Mouse (Mus musculus) lung, embryonic 16.5 days (tissue): Measurements from ENCODE around the gene Hist1h2ag. TPM values are rescaled to one million over a fixed set of nuclear protein-coding genes. Genes with fewer than 3 reads are reported as not detected.
"Not testable (repeated sequence)": the region's sequence is repeated elsewhere in the genome, so short reads cannot be mapped to it uniquely, and the experiment has no call there.

ENCODE experiments used
- ATAC-seq: fragments of 200-750 bp; cut with Nextera tagmentation; 2 replicates; pipeline ENCODE4 v1.8.0; 2017; ENCODE audit warnings: low read depth, mild to moderate bottlenecking, moderate library complexity
- H3K27ac ChIP-seq: fragments of 300-500 bp; sonication (generic); 2 replicates; pipeline ENCODE4 v1.5.1; 2014; ENCODE audit warnings: mild to moderate bottlenecking, control low read depth, low read length
- H3K27me3 ChIP-seq: fragments of 300-500 bp; sonication (generic); 2 replicates; pipeline ENCODE4 v1.6.1; 2014; ENCODE audit warnings: low read depth, low read length, mixed read lengths; ENCODE audit not compliant: control insufficient read depth, insufficient read depth
- H3K36me3 ChIP-seq: fragments of 300-500 bp; sonication (generic); 2 replicates; pipeline ENCODE4 v1.6.1; 2014; ENCODE audit warnings: low read length; ENCODE audit not compliant: control insufficient read depth, insufficient read depth
- H3K4me1 ChIP-seq: fragments of 300-500 bp; sonication (generic); replicated peaks from 2 replicates; pipeline ENCODE4 v1.6.1; 2014; ENCODE audit warnings: low read length, mixed read lengths; ENCODE audit not compliant: control insufficient read depth, insufficient read depth
- H3K4me2 ChIP-seq: fragments of 300-500 bp; sonication (generic); 2 replicates; pipeline ENCODE4 v1.6.1; 2014; ENCODE audit warnings: low read depth, low read length, control low read depth
- H3K4me3 ChIP-seq: fragments of 300-500 bp; sonication (generic); 2 replicates; pipeline ENCODE4 v1.5.1; 2014; ENCODE audit warnings: mild to moderate bottlenecking, low read length, control low read depth
- H3K9ac ChIP-seq: fragments of 300-500 bp; sonication (generic); 2 replicates; pipeline ENCODE4 v1.6.1; 2014; ENCODE audit warnings: low read length, control low read depth
- H3K9me3 ChIP-seq: fragments of 300-500 bp; sonication (generic); 2 replicates; pipeline ENCODE4 v1.6.1; 2016; ENCODE audit warnings: low read length; ENCODE audit not compliant: control insufficient read depth
- WGBS: fragments of 180-500 bp; shearing (Covaris S2); extraction: QIAGEN DNeasy Blood & Tissue Kit; methylation state at CpG from one replicate; pipeline ENCODE4 v1.1.7; 2014; 5-methylcytosine and 5-hydroxymethylcytosine counted together
- polyA plus RNA-seq: library from polyadenylated mRNA; unstranded; fragments of >200 nt; fragmentation: Nextera tagmentation; extraction: Ambion mirVana; gene quantifications from 2 replicates; pipeline ENCODE4 v1.2.1, GENCODE M21; 2015

The Hist1h2ag gene
- polyA plus RNA-seq = 36.8 and 53.7 TPM in 2 replicates

DNA sequence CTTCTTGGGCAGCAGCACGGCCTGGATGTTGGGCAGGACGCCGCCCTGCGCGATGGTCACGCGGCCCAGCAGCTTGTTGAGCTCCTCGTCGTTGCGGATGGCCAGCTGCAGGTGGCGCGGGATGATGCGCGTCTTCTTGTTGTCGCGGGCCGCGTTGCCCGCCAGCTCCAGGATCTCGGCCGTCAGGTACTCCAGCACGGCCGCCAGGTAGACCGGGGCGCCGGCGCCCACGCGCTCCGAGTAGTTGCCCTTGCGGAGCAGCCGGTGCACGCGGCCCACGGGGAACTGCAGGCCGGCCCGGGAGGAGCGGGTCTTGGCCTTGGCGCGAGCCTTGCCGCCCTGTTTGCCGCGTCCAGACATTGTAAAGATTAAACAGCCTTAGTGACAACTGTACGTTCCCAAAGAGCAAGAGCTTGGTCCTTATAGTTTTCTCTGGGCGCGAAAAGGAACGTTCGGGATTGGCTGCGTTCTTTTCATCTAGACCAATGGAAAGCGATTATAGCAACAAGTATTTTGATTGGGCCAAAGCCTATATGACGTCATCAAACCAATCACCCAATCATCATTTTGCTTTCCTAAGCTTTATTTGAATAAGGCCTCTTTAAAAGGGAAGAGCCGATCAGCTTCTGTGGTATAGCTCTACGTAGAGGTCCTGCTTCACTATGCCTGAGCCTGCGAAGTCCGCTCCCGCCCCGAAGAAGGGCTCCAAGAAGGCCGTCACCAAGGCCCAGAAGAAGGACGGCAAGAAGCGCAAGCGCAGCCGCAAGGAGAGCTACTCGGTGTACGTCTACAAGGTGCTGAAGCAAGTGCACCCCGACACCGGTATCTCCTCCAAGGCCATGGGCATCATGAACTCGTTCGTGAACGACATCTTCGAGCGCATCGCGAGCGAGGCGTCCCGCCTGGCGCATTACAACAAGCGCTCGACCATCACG, at the start of gene Hist1h2ag, which contains the start of gene Hist1h2bj:
Gene Hist1h2ag, minus strand, starts transcription at position 377 of the 935 bp plus-strand sequence.
Gene Hist1h2bj, plus strand, starts transcription at position 647 of the 935 bp plus-strand sequence.
- not testable (repeated sequence) for H3K27me3 ChIP-seq, H3K9me3 ChIP-seq, H3K36me3 ChIP-seq
- H3K27ac ChIP-seq = peak within 1 kb of the TSS; percentile 96
- peak within 1 kb of the TSS; percentile 86 for H3K4me2 ChIP-seq
- peaks cover 19% of the 10 kb centered on the region for H3K4me1 ChIP-seq
- 0% methylated on average over 35 of the region's 80 CpGs for WGBS
- H3K4me3 ChIP-seq = peak within 1 kb of the TSS; percentile 47
- ATAC-seq = peak; percentile 91
- H3K9ac ChIP-seq = peak within 1 kb of the TSS; percentile 68

DNA sequence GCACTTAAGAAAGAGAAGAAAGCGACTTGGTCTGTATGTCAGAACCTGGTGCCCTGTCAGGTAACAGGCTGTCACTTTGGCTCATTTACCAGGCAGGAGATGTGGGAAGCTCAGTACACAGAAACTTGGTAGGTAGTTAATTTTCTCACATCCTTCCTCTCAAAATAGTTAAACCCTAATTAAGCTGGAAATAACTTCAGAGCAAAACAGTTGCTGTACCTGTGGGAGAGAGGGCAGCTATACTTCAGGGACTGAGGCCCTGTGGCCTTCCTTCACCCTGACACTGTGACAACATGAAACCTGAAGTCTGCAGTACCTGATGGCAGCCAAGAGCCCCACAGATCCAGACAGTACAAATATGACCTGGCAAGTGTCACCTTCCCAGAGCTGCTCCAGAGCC, 41.4 kb upstream of the Hist1h2ag start, which contains the start of gene Vmn1r188:
Gene Vmn1r188, plus strand, starts transcription at position 301 of the 400 bp plus-strand sequence.
- not testable (repeated sequence) for H3K4me2 ChIP-seq, ATAC-seq, H3K27ac ChIP-seq, H3K9me3 ChIP-seq, H3K27me3 ChIP-seq, H3K4me1 ChIP-seq, H3K36me3 ChIP-seq, H3K4me3 ChIP-seq, H3K9ac ChIP-seq
- WGBS = 65% methylated on average over 1 of the region's 1 CpGs

DNA sequence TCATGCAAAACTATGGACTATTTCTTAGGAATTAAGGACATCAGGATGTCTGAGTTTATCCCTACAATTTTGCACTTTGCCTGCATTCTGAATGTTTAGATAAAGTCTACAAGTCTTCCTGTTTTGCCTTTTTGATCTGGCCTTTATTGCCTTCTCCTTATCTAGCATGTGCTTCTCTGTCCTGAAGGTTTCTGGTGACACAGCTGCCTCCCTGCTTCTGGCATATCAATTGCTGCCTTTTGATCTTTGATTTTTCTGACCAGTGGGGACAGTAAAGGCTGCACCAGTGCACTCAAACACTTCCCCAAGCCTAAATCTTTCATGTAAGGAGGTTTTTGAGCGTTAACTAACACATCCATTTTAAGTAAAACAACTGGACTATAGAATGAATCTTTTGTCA, 20.7 kb upstream of the Hist1h2ag start:
- Histone ChIP-seq H3K27me3 (no peaks in the 10 kb centered on the region), H3K27ac (no peak overlapping the region), H3K4me1 (no peaks in the 10 kb centered on the region), H3K9ac (no peak overlapping the region), H3K36me3 (no peaks in the 10 kb centered on the region), H3K4me2 (no peak overlapping the region), H3K4me3 (no peak overlapping the region), H3K9me3 (no peaks in the 10 kb centered on the region)
- WGBS = 30% methylated on average over 1 of the region's 1 CpGs
- ATAC-seq = no peak

DNA sequence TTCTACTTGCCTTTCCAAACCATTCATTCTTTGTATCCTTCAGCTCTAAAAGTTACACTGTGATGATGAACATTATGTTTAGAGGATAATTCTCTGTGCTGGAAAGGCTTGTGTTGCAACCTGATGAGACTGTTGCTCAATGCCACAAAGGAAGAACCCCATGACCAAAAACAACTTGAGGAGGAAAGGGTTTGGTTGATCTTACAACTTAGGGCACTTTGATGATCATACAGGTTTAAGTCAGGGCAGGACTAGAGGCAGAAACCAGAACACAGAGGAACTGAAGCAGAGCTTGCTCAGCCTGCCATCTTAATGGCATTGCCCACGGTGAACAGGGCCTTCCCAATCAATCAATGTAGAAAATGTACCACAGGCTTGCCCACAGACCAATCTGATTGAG, 18.7 kb upstream of the Hist1h2ag start:
- no peaks in the 10 kb centered on the region for H3K36me3 ChIP-seq
- H3K27me3 ChIP-seq = no peaks in the 10 kb centered on the region
- WGBS = 71% methylated on average over 1 of the region's 1 CpGs
- no peak overlapping the region for H3K4me2 ChIP-seq
- H3K9ac ChIP-seq = no peak overlapping the region
- no peak for ATAC-seq
- H3K27ac ChIP-seq = no peak overlapping the region
- no peaks in the 10 kb centered on the region for H3K4me1 ChIP-seq
- H3K4me3 ChIP-seq = no peak overlapping the region
- no peaks in the 10 kb centered on the region for H3K9me3 ChIP-seq

DNA sequence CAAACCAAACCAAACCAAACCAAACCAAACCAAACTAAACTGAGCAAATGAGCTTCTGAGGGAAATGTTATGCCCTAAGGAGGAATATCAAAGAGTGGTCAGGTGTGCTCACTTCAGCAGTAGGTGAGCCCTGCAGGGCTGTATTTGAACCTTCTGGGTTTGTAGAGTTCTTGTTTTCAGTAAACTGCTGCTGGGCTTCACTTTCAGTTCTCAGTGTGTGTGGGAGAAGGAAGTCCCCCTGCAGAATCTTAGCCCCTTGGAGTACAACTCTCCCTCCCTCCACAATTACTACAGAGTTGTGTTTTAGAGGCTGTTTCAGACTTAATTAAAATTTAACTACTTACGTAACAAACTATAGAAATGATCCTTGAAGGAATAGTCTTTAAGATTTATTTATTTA, 11.0 kb upstream of the Hist1h2ag start:
- H3K9me3 ChIP-seq = no peaks in the 10 kb centered on the region
- no peak overlapping the region for H3K4me3 ChIP-seq
- no peak overlapping the region for H3K27ac ChIP-seq
- H3K4me1 ChIP-seq = peaks cover 3% of the 10 kb centered on the region; the same call in 1 of the 2 replicates
- H3K4me2 ChIP-seq = no peak overlapping the region
- H3K36me3 ChIP-seq = no peaks in the 10 kb centered on the region
- H3K9ac ChIP-seq = no peak overlapping the region
- WGBS = 98% methylated on average over 1 of the region's 1 CpGs
- no peaks in the 10 kb centered on the region for H3K27me3 ChIP-seq
- no peak for ATAC-seq

DNA sequence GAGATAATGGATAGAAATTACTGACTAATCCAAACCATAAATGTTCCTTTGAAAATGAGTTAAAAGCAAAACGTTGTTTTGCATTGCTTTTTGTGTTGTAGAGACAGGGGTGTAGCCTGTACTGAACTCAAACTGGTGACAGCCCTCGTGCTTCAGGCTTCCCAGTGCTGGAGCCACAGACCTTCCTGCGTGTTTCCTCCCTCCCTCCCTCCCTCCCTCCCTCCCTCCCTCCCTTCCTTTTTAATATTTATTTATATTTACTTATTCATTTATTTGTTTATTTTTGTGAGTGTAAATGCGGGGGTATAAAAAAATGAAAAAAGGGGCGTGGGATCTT, 8.7 kb upstream of the Hist1h2ag start:
- Histone ChIP-seq H3K4me3 (peak overlapping the region; percentile 65), H3K9me3 (no peaks in the 10 kb centered on the region), H3K27me3 (no peaks in the 10 kb centered on the region), H3K27ac (no peak overlapping the region; the same call in 1 of the 2 replicates), H3K36me3 (no peaks in the 10 kb centered on the region), H3K9ac (peak overlapping the region; percentile 73; the same call in 1 of the 2 replicates), H3K4me1 (peaks cover 3% of the 10 kb centered on the region; the same call in 1 of the 2 replicates), H3K4me2 (peak overlapping the region; percentile 76)
- no peak for ATAC-seq
- WGBS = 7% methylated on average over 5 of the region's 5 CpGs

DNA sequence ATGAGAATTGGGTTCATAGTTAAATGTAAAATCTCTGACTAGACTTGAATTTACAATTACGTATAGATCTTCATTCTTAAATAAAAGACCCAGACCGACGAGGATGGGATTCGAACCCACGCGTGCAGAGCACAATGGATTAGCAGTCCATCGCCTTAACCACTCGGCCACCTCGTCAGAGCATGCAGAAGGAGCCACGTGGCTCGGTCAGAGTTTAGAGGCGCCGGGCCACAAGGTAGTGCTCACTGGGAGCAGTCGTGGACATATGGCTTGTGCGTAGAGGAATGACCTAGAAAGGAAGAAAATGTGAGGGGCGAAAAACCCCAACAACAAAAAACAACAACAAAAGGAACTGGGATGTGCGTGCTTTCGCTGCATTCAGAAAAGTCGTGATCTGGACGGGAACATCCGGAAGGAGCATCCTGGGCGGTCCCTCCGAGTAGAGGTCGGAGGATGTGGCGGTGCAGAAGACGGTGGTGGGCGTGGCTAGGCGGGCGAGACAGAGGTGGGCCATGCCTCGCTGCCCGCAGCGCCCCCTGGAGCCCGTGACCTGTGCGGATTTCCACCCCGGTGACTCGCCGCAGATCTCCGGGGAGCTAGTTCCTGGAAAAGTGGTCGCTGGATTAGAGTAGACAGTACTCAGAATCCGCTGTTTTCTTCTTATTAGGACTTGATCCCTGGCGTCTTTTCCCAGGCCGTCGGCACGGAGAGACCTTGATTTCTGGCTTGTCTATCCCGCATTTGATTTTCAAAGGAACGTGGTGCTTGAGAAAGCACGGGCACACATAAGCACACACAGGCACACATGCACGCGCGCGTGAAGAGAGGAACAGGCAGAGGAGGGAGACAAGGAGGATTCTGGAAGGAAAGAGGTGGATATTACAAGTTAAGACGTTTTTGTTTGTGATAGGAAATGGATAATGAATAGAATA, 8.1 kb upstream of the Hist1h2ag start:
- peak overlapping the region; percentile 73 for H3K9ac ChIP-seq
- no peaks in the 10 kb centered on the region for H3K9me3 ChIP-seq
- H3K4me1 ChIP-seq = peaks cover 3% of the 10 kb centered on the region; the same call in 1 of the 2 replicates
- ATAC-seq = peak; percentile 97
- WGBS = under 1% methylated on average over 52 of the region's 52 CpGs
- H3K4me2 ChIP-seq = peak overlapping the region; percentile 76
- H3K36me3 ChIP-seq = no peaks in the 10 kb centered on the region
- peak overlapping the region; percentile 65 for H3K4me3 ChIP-seq
- H3K27me3 ChIP-seq = no peaks in the 10 kb centered on the region
- H3K27ac ChIP-seq = peak overlapping the region; percentile 87

DNA sequence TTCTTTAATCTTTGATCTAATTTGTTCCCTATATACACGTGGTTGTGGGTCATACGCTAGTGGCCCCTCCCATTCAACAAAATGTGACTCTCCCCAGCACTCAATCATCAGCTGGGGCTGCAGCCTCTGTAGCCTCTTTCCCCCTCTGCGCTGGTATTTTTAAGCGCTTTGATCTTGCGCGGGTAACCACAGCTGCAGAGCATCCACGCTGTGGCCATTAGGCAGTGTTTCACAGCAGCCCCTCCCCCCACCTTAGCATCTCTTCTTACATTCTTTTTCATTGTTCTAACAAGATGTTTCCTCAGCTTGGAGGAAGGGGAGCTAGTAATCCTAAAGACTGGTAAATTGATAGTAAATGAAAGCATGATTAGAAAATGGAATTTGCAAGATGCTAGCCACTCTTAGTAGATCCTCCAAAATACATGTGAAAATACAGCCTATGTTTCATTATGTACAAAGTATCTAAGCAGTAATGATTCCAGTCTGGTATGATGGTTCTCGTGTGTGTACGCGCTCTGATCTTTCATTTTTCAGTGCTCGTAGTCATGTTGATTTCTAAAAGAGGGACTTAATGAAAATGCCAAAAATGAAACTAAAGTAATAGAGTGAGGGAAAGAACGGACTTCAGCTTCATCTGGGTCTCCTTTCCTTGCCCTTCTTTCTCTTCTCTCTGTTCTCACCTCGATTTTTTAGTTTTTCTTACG, 7.1 kb upstream of the Hist1h2ag start:
- peak overlapping the region; percentile 53 for H3K9ac ChIP-seq

More for the DNA sequence above, 7.1 kb upstream of the Hist1h2ag start:
- H3K9me3 ChIP-seq = no peaks in the 10 kb centered on the region
- peak overlapping the region; percentile 65 for H3K4me3 ChIP-seq
- peaks cover 3% of the 10 kb centered on the region; the same call in 1 of the 2 replicates for H3K4me1 ChIP-seq
- peak; percentile 36 for ATAC-seq
- H3K27ac ChIP-seq = peak overlapping the region; percentile 58
- H3K36me3 ChIP-seq = no peaks in the 10 kb centered on the region
- 1% methylated on average over 14 of the region's 14 CpGs for WGBS
- H3K27me3 ChIP-seq = no peaks in the 10 kb centered on the region
- peak overlapping the region; percentile 76 for H3K4me2 ChIP-seq
